Mouse (Mus musculus) Patski (cell line): ENCODE measurements at regions not wholly inside any gene's neighbourhood (a gene's known extent, or its start where the extent isn't known, plus 50 kb on each side); places are given as distances from the start of the nearest gene placed in this dataset.

Source experiments
- ATAC-seq: fragments of 100-300 bp; one replicate; pipeline ENCODE4 v1.8.0; 2021
- CTCF ChIA-PET: fragments of 350-600 bp; sonication (Branson Sonifier 250); formaldehyde crosslinking; loops from one replicate; lab custom pipeline; 2022; ENCODE audit warnings: inconsistent platforms; lab: Charles Lee
- POLR2A ChIA-PET: fragments of 350-600 bp; sonication (Branson Sonifier 250); formaldehyde crosslinking; loops from one replicate; lab custom pipeline; 2022; ENCODE audit warnings: antibody characterized with exemption, inconsistent platforms; lab: Charles Lee
- DNase-seq: peaks from one replicate; pipeline ENCODE4 v3.0.0-alpha.2; 2011; ENCODE audit warnings: low read depth, low spot score
- H3K27me3 ChIP-seq: fragments of 371-371 bp; one replicate; pipeline ENCODE4 v1.5.1; 2021
- CTCF ChIP-seq: fragments of 100-300 bp; IDR thresholded peaks from one replicate; pipeline ENCODE4 v1.5.1; 2021
- in situ Hi-C: fragments of 300-500 bp; cut with MboI; formaldehyde crosslinking; loops from 3 replicates; pipeline ENCODE4 v1.11.1; 2018; ENCODE audit warnings: low pct_unique_long_range_greater_than_20kb, mixed read lengths

GRCm38 (mm10) chr4:105282681-105283462, 125.7 kb downstream of the Plpp3 start:
- in situ Hi-C loops = no loop called here
- no peak for DNase-seq
- ChIA-PET CTCF (no interaction called here), POLR2A (no interaction called here)
- no peaks in the 10 kb centered on the region for H3K27me3 ChIP-seq
- no peak for TF ChIP-seq CTCF
- no peak for ATAC-seq

DNA sequence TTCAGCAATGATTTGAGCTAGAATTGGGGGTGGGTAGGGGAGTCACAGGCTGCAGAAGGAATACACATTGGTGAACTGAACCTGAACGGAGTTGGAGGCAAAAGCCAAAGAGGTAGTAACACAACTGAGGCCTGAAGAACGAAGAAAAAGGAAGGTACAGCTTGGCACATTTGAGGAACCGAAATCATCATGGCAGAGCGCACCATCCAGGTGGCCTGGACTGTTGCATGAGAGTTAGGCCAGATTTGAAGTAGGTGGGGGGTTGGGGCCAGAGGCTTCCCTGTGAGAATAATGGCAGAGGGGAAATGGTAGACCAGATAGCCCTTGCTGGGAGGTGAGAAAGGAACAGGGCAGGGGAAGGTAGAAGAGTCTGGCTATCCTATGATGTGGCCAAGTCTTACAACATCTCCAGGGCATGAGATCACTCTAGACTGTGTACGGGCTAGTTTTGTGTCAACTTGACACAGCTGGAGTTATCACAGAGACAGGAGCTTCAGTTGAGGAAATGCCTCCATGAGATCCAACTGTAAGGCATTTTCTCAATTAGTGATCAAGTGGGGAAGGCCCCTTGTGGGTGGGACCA, 128.4 kb downstream of the Plpp3 start:
- ChIA-PET CTCF (no interaction called here), POLR2A (no interaction called here)
- no peaks in the 10 kb centered on the region for H3K27me3 ChIP-seq
- no peak for DNase-seq
- ATAC-seq = no peak
- no peak for TF ChIP-seq CTCF
- in situ Hi-C loops = no loop called here

- ATAC-seq (no peak), DNase-seq (no peak)
- CTCF ChIA-PET = no interaction called here
- POLR2A ChIA-PET = no interaction called here
- TF ChIP-seq CTCF = no peak
- in situ Hi-C loops = no loop called here
- no peaks in the 10 kb centered on the region for H3K27me3 ChIP-seq
Measured at GRCm38 (mm10) chr4:105286299-105286698, 129.2 kb downstream of the Plpp3 start.

GRCm38 (mm10) chr4:105286809-105287208, 129.7 kb downstream of the Plpp3 start:
- no peaks in the 10 kb centered on the region for H3K27me3 ChIP-seq
- ChIA-PET CTCF (no interaction called here), POLR2A (no interaction called here)
- no peak for ATAC-seq
- in situ Hi-C loops = no loop called here
- TF ChIP-seq CTCF = no peak
- DNase-seq = no peak

- TF ChIP-seq CTCF = no peak
- no peaks in the 10 kb centered on the region for H3K27me3 ChIP-seq
- POLR2A ChIA-PET = no interaction called here
- ATAC-seq = no peak
- DNase-seq = no peak
- in situ Hi-C loops = no loop called here
- CTCF ChIA-PET = no interaction called here
Measured at GRCm38 (mm10) chr4:105287419-105287818, 130.3 kb downstream of the Plpp3 start.

GRCm38 (mm10) chr4:105289635-105290034, 132.5 kb downstream of the Plpp3 start:
- ATAC-seq = no peak

GRCm38 (mm10) chr4:105290847-105291475, 133.8 kb downstream of the Plpp3 start:
- no peak for ATAC-seq

More at GRCm38 (mm10) chr4:105289635-105290034, 132.5 kb downstream of the Plpp3 start:
- POLR2A ChIA-PET = no interaction called here
- no peaks in the 10 kb centered on the region for H3K27me3 ChIP-seq
- no peak for TF ChIP-seq CTCF
- in situ Hi-C loops = no loop called here
- no peak for DNase-seq
- CTCF ChIA-PET = no interaction called here

GRCm38 (mm10) chr4:105291503-105291902, 134.4 kb downstream of the Plpp3 start:
- no peak for ATAC-seq
- CTCF ChIA-PET = interaction anchor here (1.1 to 1.2 kb wide), 2 partner anchors 10 to 23 kb away, joined by 3 read pairs; no protein-coding TSS in a partner anchor
- no peak for TF ChIP-seq CTCF
- no peaks in the 10 kb centered on the region for H3K27me3 ChIP-seq
- DNase-seq = no peak
- in situ Hi-C loops = no loop called here
- POLR2A ChIA-PET = interaction anchor here (0.6 to 1.3 kb wide), 2 partner anchors 8 to 73 kb away, joined by 3 to 5 read pairs; no protein-coding TSS in a partner anchor

More at GRCm38 (mm10) chr4:105290847-105291475, 133.8 kb downstream of the Plpp3 start:
- TF ChIP-seq CTCF = no peak
- CTCF ChIA-PET = interaction anchor here (1.1 to 1.2 kb wide), 2 partner anchors 10 to 24 kb away, joined by 3 read pairs; no protein-coding TSS in a partner anchor
- in situ Hi-C loops = no loop called here
- POLR2A ChIA-PET = interaction anchor here (0.6 to 1.3 kb wide), 2 partner anchors 9 to 74 kb away, joined by 3 to 5 read pairs; no protein-coding TSS in a partner anchor
- no peaks in the 10 kb centered on the region for H3K27me3 ChIP-seq
- no peak for DNase-seq

- no peaks in the 10 kb centered on the region for H3K27me3 ChIP-seq
- TF ChIP-seq CTCF = no peak
- ATAC-seq (no peak), DNase-seq (no peak)
- ChIA-PET POLR2A (interaction anchor here (1.7 kb wide), 1 partner anchor 8 kb away, joined by 3 read pairs; no protein-coding TSS in a partner anchor), CTCF (no interaction called here)
- in situ Hi-C loops = no loop called here
Measured at GRCm38 (mm10) chr4:105299358-105299757, 142.2 kb downstream of the Plpp3 start.

DNA sequence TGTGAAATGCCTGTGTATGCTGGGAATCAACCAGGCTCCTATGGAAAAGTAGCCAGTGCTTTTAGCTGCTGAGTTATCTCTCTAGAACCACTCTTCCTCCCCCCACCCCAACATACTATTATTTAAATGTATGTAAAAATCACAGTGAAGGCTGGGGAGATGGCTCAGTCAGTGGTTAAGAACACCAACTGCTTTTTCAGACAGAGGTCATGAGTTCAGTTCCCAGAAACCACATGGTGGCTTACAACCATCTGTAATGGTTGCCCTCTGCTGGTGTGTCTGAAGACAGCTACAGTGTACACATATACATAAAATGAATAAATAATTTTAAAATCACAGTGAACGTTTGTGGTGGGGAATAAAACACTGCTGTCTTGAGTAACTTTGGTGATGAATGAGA, 144.4 kb downstream of the Plpp3 start:
- DNase-seq = no peak
- no peak for TF ChIP-seq CTCF
- no peaks in the 10 kb centered on the region for H3K27me3 ChIP-seq
- ATAC-seq = no peak
- ChIA-PET CTCF (interaction anchor here (1.0 kb wide), 1 partner anchor 11 kb away, joined by 3 read pairs; no protein-coding TSS in a partner anchor), POLR2A (no interaction called here)
- in situ Hi-C loops = no loop called here

DNA sequence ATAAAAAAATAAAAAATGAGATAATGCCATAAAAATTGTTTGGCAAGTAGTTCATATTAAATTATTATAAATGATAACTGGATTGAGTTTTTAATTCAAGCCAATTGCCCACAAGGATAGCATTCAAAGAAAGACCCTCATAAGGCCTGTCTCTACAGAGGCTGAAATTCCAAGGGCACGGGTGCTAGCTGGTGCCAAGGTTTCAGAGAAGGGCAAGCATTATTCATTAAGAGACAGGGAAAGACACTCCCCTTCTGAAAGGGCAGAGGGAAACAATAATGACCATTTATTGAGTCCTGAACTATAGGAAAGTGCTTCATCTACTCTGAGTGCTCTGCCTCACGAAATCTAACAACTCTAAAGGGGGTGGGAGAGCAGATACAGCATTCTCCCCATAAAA, 147.0 kb downstream of the Plpp3 start:
- ATAC-seq = no peak
- POLR2A ChIA-PET = no interaction called here

More for the DNA sequence above, 147.0 kb downstream of the Plpp3 start:
- in situ Hi-C loops = no loop called here
- DNase-seq = no peak
- CTCF ChIA-PET = no interaction called here
- TF ChIP-seq CTCF = no peak
- H3K27me3 ChIP-seq = no peaks in the 10 kb centered on the region
